Mouse (Mus musculus): ENCODE results near the gene Trpm2. TPM values are rescaled to one million over a fixed set of nuclear protein-coding genes. Genes with fewer than 3 reads are reported as not detected.

Gene Trpm2
- polyA plus RNA-seq, 1 experiment from 2014 or later, result 0.86 TPM

- Histone ChIP-seq H3K9me3 (ENCODE audit: control insufficient read depth, low read length) (no peaks in the 10 kb centered on the region), H3K27ac (ENCODE audit: low read depth, low read length) (no peak overlapping the region), H3K27me3 (ENCODE audit: control insufficient read depth, insufficient read depth, low read length) (no peaks in the 10 kb centered on the region; the same call in 1 of the 2 replicates), H3K4me1 (replicated peaks; ENCODE audit: control insufficient read depth, insufficient read depth, low read length) (peaks cover 19% of the 10 kb centered on the region; the same call in 1 of the 2 replicates), H3K36me3 (ENCODE audit: control insufficient read depth, insufficient read depth, low read length) (no peaks in the 10 kb centered on the region), H3K9ac (ENCODE audit: low read length) (no peak overlapping the region; the same call in 1 of the 2 replicates), H3K4me2 (ENCODE audit: low read depth, low read length, severe bottlenecking) (peak overlapping the region; percentile 42), H3K4me3 (ENCODE audit: low read depth, low read length) (peak overlapping the region; percentile 3; the same call in 1 of the 2 replicates)
- no peak for ATAC-seq (replicated peaks; ENCODE audit: low FRiP score)
- WGBS, result 21% methylated on average over 10 of the region's 10 CpGs
- no peak for DNase-seq (ENCODE audit: low spot score)
Observed at GRCm38 (mm10) chr10:78010335-78010734, 40.0 kb upstream of the Trpm2 start.

DNA sequence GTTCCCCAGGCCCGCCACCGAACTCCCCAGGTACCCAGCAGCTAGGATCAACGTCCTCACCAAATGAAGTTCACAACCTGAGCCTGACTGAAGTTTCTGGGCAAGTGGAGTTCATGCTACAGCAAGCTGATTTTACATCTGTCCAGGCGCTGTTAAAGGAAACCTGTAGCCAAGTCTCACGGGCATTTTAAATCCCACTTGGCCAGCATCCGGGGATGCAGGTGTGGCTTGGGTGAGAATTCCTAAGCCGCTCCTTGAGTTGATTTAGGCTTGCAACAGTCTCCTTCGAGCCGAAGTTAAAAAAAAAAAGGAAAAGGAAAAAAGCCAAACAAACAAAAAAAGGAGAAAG is 39.6 kb upstream of the Trpm2 start, which contains the start of gene Pfkl:
TSS of gene Pfkl (minus strand) at position 139 of the 349 bp plus-strand sequence.
- ATAC-seq (replicated peaks; ENCODE audit: low FRiP score) (peak; percentile 6), DNase-seq (ENCODE audit: low spot score) (no peak)
- H3K27ac ChIP-seq (ENCODE audit: low read depth, low read length), result peak within 1 kb of the TSS; percentile 97
- no peaks in the 10 kb centered on the region for H3K9me3 ChIP-seq (ENCODE audit: control insufficient read depth, low read length)
- H3K4me1 ChIP-seq (replicated peaks; ENCODE audit: control insufficient read depth, insufficient read depth, low read length), result peaks cover 19% of the 10 kb centered on the region; the same call in 1 of the 2 replicates
- peak within 1 kb of the TSS; percentile 85 for H3K4me2 ChIP-seq (ENCODE audit: low read depth, low read length, severe bottlenecking)
- WGBS, result 1% methylated on average over 9 of the region's 9 CpGs
- H3K36me3 ChIP-seq (ENCODE audit: control insufficient read depth, insufficient read depth, low read length), result no peaks in the 10 kb centered on the region
- peak within 1 kb of the TSS; percentile 89 for H3K9ac ChIP-seq (ENCODE audit: low read length)
- no peaks in the 10 kb centered on the region; the same call in 1 of the 2 replicates for H3K27me3 ChIP-seq (ENCODE audit: control insufficient read depth, insufficient read depth, low read length)
- peak within 1 kb of the TSS; percentile 72 for H3K4me3 ChIP-seq (ENCODE audit: low read depth, low read length)

DNA sequence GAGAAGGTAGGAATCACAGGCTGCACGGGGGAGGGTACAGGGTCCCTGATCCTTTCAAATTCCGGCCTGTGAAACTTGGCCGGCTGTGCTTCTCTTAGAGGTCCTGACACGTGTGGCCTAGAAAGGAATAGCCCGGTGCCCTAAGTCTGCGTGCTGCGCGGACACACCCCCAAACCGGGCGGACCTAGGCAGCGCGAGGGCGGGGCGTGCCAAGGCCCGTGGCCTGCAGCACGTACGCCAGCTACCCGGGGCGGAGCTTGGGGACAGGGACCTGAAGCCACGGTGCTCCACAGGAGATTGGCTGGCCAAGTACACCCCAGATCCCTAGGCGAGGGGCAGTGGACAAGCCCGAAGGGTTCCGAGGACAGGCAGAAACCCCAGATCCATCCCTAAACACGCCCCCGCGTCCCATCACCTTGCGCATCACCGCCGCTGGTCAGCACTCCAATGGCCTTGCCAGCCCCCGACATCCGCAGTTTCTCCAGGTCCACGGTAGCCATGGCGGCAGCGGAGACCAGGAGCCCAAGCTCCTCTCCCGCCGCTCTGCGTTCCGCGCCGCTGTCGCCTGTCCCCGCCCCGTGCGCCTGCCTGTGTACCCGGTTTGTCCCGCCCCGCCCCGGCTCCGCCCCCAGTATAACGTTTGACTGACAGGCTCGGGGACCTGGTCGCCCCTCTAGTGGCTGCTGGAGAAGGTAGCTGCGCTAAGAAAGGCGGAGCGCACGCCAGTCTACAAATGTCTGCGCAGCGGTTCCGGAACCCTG is 39.0 kb upstream of the Trpm2 start:
- peak overlapping the region; percentile 85 for H3K4me2 ChIP-seq (ENCODE audit: low read depth, low read length, severe bottlenecking)
- peak; percentile 99 for DNase-seq (ENCODE audit: low spot score)
- peak overlapping the region; percentile 72 for H3K4me3 ChIP-seq (ENCODE audit: low read depth, low read length)
- H3K4me1 ChIP-seq (replicated peaks; ENCODE audit: control insufficient read depth, insufficient read depth, low read length), result peaks cover 19% of the 10 kb centered on the region; the same call in 1 of the 2 replicates
- H3K36me3 ChIP-seq (ENCODE audit: control insufficient read depth, insufficient read depth, low read length), result no peaks in the 10 kb centered on the region
- peak; percentile 96 for ATAC-seq (replicated peaks; ENCODE audit: low FRiP score)
- 1% methylated on average over 54 of the region's 59 CpGs for WGBS
- H3K27ac ChIP-seq (ENCODE audit: low read depth, low read length), result peak overlapping the region; percentile 97
- peak overlapping the region; percentile 89 for H3K9ac ChIP-seq (ENCODE audit: low read length)
- no peaks in the 10 kb centered on the region for H3K9me3 ChIP-seq (ENCODE audit: control insufficient read depth, low read length)
- H3K27me3 ChIP-seq (ENCODE audit: control insufficient read depth, insufficient read depth, low read length), result no peaks in the 10 kb centered on the region; the same call in 1 of the 2 replicates

DNA sequence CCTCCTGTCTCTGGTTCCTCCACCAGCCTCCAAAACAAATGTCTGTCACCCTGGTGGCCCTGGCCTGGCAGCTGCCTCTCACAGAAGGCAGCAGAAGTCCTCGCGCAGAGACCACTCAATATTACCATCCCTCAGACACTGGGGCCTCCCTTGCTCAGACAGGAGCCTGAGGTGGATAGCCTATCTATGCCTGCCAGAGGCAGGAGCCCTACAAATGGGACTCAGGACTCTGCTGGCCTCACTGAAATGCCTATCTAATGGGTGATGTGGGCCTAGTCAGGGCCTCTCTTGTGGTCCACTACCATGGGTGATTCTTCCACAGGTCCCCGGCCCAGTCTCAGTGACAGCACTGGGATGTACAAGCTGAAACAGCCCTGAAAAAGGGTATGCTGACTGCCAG is 37.8 kb upstream of the Trpm2 start:
- Histone ChIP-seq H3K4me2 (ENCODE audit: low read depth, low read length, severe bottlenecking) (peak overlapping the region; percentile 85), H3K27ac (ENCODE audit: low read depth, low read length) (no peak overlapping the region), H3K4me1 (replicated peaks; ENCODE audit: control insufficient read depth, insufficient read depth, low read length) (peaks cover 19% of the 10 kb centered on the region; the same call in 1 of the 2 replicates), H3K36me3 (ENCODE audit: control insufficient read depth, insufficient read depth, low read length) (no peaks in the 10 kb centered on the region), H3K4me3 (ENCODE audit: low read depth, low read length) (peak overlapping the region; percentile 72), H3K27me3 (ENCODE audit: control insufficient read depth, insufficient read depth, low read length) (no peaks in the 10 kb centered on the region; the same call in 1 of the 2 replicates), H3K9me3 (ENCODE audit: control insufficient read depth, low read length) (no peaks in the 10 kb centered on the region), H3K9ac (ENCODE audit: low read length) (peak overlapping the region; percentile 89)
- DNase-seq (ENCODE audit: low spot score) (no peak), ATAC-seq (replicated peaks; ENCODE audit: low FRiP score) (no peak)
- 91% methylated on average over 3 of the region's 3 CpGs for WGBS

GRCm38 (mm10) chr10:78007203-78007602 is 36.8 kb upstream of the Trpm2 start:
- no peak overlapping the region for H3K27ac ChIP-seq (ENCODE audit: low read depth, low read length)
- peaks cover 19% of the 10 kb centered on the region; the same call in 1 of the 2 replicates for H3K4me1 ChIP-seq (replicated peaks; ENCODE audit: control insufficient read depth, insufficient read depth, low read length)
- DNase-seq (ENCODE audit: low spot score) (no peak), ATAC-seq (replicated peaks; ENCODE audit: low FRiP score) (no peak)
- H3K27me3 ChIP-seq (ENCODE audit: control insufficient read depth, insufficient read depth, low read length), result no peaks in the 10 kb centered on the region; the same call in 1 of the 2 replicates
- H3K4me2 ChIP-seq (ENCODE audit: low read depth, low read length, severe bottlenecking), result peak overlapping the region; percentile 85; the same call in 1 of the 2 replicates
- H3K4me3 ChIP-seq (ENCODE audit: low read depth, low read length), result no peak overlapping the region
- H3K9ac ChIP-seq (ENCODE audit: low read length), result peak overlapping the region; percentile 27; the same call in 1 of the 2 replicates
- no peaks in the 10 kb centered on the region; the same call in 1 of the 2 replicates for H3K36me3 ChIP-seq (ENCODE audit: control insufficient read depth, insufficient read depth, low read length)
- no peaks in the 10 kb centered on the region for H3K9me3 ChIP-seq (ENCODE audit: control insufficient read depth, low read length)
- WGBS, result 41% methylated on average over 7 of the region's 7 CpGs

DNA sequence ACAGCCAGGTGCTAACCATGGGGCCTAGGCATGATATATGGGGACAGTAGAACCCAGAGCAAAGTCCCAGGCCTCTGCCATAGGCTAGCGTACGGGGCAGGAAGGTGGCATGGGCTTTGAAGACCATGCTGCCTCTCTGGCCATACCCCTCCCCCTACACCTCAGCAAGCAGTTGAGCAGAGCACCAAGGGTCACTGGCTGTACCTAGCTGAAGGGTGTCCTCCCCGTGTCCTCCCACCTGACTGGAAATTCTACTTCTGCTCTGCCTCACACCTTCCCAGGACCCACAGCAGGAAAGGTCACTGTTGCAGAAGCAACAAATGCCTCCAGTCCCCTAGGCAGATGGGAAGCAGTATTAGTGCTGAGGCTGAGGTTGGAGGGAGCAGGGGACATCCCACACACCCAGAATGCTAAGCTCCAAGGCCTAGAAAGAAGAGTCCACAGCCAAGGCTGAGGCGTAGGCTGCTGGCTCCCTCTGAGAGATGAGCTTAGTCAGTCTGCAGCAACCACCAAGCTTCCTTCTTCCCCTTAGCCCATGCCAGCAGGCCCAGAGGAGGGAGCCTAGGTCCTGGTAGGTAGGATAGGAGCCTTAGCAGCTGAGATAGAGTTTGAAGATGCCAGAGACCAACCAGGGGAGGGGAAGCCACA is 35.6 kb upstream of the Trpm2 start:
- DNase-seq (ENCODE audit: low spot score), result no peak
- no peak for ATAC-seq (replicated peaks; ENCODE audit: low FRiP score)
- Histone ChIP-seq H3K9me3 (ENCODE audit: control insufficient read depth, low read length) (no peaks in the 10 kb centered on the region), H3K27me3 (ENCODE audit: control insufficient read depth, insufficient read depth, low read length) (no peaks in the 10 kb centered on the region; the same call in 1 of the 2 replicates), H3K27ac (ENCODE audit: low read depth, low read length) (no peak overlapping the region), H3K4me1 (replicated peaks; ENCODE audit: control insufficient read depth, insufficient read depth, low read length) (peaks cover 19% of the 10 kb centered on the region; the same call in 1 of the 2 replicates), H3K4me3 (ENCODE audit: low read depth, low read length) (no peak overlapping the region), H3K36me3 (ENCODE audit: control insufficient read depth, insufficient read depth, low read length) (no peaks in the 10 kb centered on the region; the same call in 1 of the 2 replicates), H3K9ac (ENCODE audit: low read length) (peak overlapping the region; percentile 27; the same call in 1 of the 2 replicates), H3K4me2 (ENCODE audit: low read depth, low read length, severe bottlenecking) (no peak overlapping the region)
- WGBS, result 83% methylated on average over 4 of the region's 4 CpGs

- H3K9ac ChIP-seq (ENCODE audit: low read length), result no peak overlapping the region
- H3K4me1 ChIP-seq (replicated peaks; ENCODE audit: control insufficient read depth, insufficient read depth, low read length), result peaks cover 19% of the 10 kb centered on the region; the same call in 1 of the 2 replicates
- H3K9me3 ChIP-seq (ENCODE audit: control insufficient read depth, low read length), result no peaks in the 10 kb centered on the region
- H3K36me3 ChIP-seq (ENCODE audit: control insufficient read depth, insufficient read depth, low read length), result peaks cover 5% of the 10 kb centered on the region; the same call in 1 of the 2 replicates
- no peak for DNase-seq (ENCODE audit: low spot score)
- 83% methylated on average over 3 of the region's 3 CpGs for WGBS
- no peak for ATAC-seq (replicated peaks; ENCODE audit: low FRiP score)
- H3K27ac ChIP-seq (ENCODE audit: low read depth, low read length), result no peak overlapping the region
- H3K4me2 ChIP-seq (ENCODE audit: low read depth, low read length, severe bottlenecking), result no peak overlapping the region
- no peak overlapping the region for H3K4me3 ChIP-seq (ENCODE audit: low read depth, low read length)
- H3K27me3 ChIP-seq (ENCODE audit: control insufficient read depth, insufficient read depth, low read length), result no peaks in the 10 kb centered on the region
Observed at GRCm38 (mm10) chr10:78004479-78005100, 34.2 kb upstream of the Trpm2 start.

GRCm38 (mm10) chr10:78002316-78002715 is 32.0 kb upstream of the Trpm2 start:
- H3K9me3 ChIP-seq (ENCODE audit: control insufficient read depth, low read length), result no peaks in the 10 kb centered on the region
- DNase-seq (ENCODE audit: low spot score) (no peak), ATAC-seq (replicated peaks; ENCODE audit: low FRiP score) (no peak)
- H3K27me3 ChIP-seq (ENCODE audit: control insufficient read depth, insufficient read depth, low read length), result no peaks in the 10 kb centered on the region
- H3K27ac ChIP-seq (ENCODE audit: low read depth, low read length), result no peak overlapping the region
- WGBS, result 98% methylated on average over 2 of the region's 2 CpGs
- no peak overlapping the region for H3K4me2 ChIP-seq (ENCODE audit: low read depth, low read length, severe bottlenecking)
- H3K9ac ChIP-seq (ENCODE audit: low read length), result no peak overlapping the region
- peaks cover 7% of the 10 kb centered on the region; the same call in 1 of the 2 replicates for H3K36me3 ChIP-seq (ENCODE audit: control insufficient read depth, insufficient read depth, low read length)
- peaks cover 6% of the 10 kb centered on the region; the same call in 1 of the 2 replicates for H3K4me1 ChIP-seq (replicated peaks; ENCODE audit: control insufficient read depth, insufficient read depth, low read length)
- H3K4me3 ChIP-seq (ENCODE audit: low read depth, low read length), result no peak overlapping the region
